Mouse (Mus musculus) C2C12 (cell line): ENCODE results near the gene 1110004F10Rik. TPM values are rescaled to one million over a fixed set of nuclear protein-coding genes. Genes with fewer than 3 reads are reported as not detected.

Source experiments
- H3K27me3 ChIP-seq: one replicate; pipeline ENCODE4 v1.6.1; 2011; ENCODE audit not compliant: control insufficient read depth, insufficient read depth, insufficient read length
- H3K36me3 ChIP-seq: one replicate; pipeline ENCODE4 v1.6.1; 2011; ENCODE audit not compliant: control insufficient read depth, insufficient read depth
- H3K4me3 ChIP-seq: one replicate; pipeline ENCODE4 v1.5.1; 2011; ENCODE audit warnings: mild to moderate bottlenecking, control low read depth; ENCODE audit not compliant: poor library complexity, insufficient read depth, severe bottlenecking
- H3K79me2 ChIP-seq: one replicate; pipeline ENCODE4 v1.6.1; 2011; ENCODE audit not compliant: control insufficient read depth, insufficient read depth
- H3K79me3 ChIP-seq: one replicate; pipeline ENCODE4 v1.6.1; 2011; ENCODE audit warnings: low read depth, control low read depth
- H3ac ChIP-seq: one replicate; pipeline ENCODE3; 2011; ENCODE audit warnings: low read depth; ENCODE audit not compliant: control insufficient read depth, insufficient read length
- CEBPB ChIP-seq: IDR thresholded peaks from one replicate; pipeline ENCODE4 v1.6.1; 2011; ENCODE audit warnings: low read depth, mild to moderate bottlenecking, control low read depth, moderate library complexity
- CTCF ChIP-seq: IDR thresholded peaks from one replicate; pipeline ENCODE4 v1.5.1; 2011; ENCODE audit not compliant: control insufficient read depth, insufficient read depth, insufficient read length
- FOSL1 ChIP-seq: IDR thresholded peaks from one replicate; pipeline ENCODE4 v1.8.0; 2011; ENCODE audit warnings: mild to moderate bottlenecking, low read length; ENCODE audit not compliant: poor library complexity, insufficient read depth, severe bottlenecking
- MAX ChIP-seq: IDR thresholded peaks from one replicate; pipeline ENCODE4 v1.6.1; 2011; ENCODE audit warnings: mild to moderate bottlenecking, control low read depth
- MYOD1 ChIP-seq: IDR thresholded peaks from one replicate; pipeline ENCODE4 v1.6.1; 2011; ENCODE audit warnings: low read depth; ENCODE audit not compliant: control insufficient read depth, insufficient read length
- MYOG ChIP-seq: IDR thresholded peaks from one replicate; pipeline ENCODE4 v1.6.1; 2011; ENCODE audit not compliant: control insufficient read depth, insufficient read length; ENCODE audit errors: extremely low read depth
- USF1 ChIP-seq: IDR thresholded peaks from one replicate; pipeline ENCODE4 v1.6.1; 2011; ENCODE audit warnings: low read depth, mild to moderate bottlenecking, control low read depth, moderate library complexity
- polyA plus RNA-seq: library from polyadenylated mRNA; unstranded; fragments of >200 nt; fragmentation: generic; extraction: Trizol; gene quantifications from one replicate; pipeline ENCODE4 v1.2.1, GENCODE M21; 2012; ENCODE audit warnings: missing spikeins

The 1110004F10Rik gene
- polyA plus RNA-seq, 1 experiment = 97.2 TPM

- Histone ChIP-seq H3K36me3 (peaks cover 1% of the 10 kb centered on the region), H3ac (peak overlapping the region; percentile 71), H3K79me3 (peaks cover 41% of the 10 kb centered on the region), H3K27me3 (no peaks in the 10 kb centered on the region), H3K79me2 (peaks cover 47% of the 10 kb centered on the region), H3K4me3 (peak overlapping the region; percentile 49)
- TF ChIP-seq MAX = peak; percentile 87
- no peak for TF ChIP-seq CEBPB
These were observed 53.7 kb downstream of the 1110004F10Rik start for GRCm38 (mm10) chr7:116092710-116093465.

- Histone ChIP-seq H3K27me3 (no peaks in the 10 kb centered on the region), H3K79me2 (peaks cover 53% of the 10 kb centered on the region), H3K79me3 (peaks cover 44% of the 10 kb centered on the region), H3K36me3 (peaks cover 5% of the 10 kb centered on the region), H3ac (peak overlapping the region; percentile 71), H3K4me3 (peak overlapping the region; percentile 49)
- TF ChIP-seq USF1 (no peak), CEBPB (no peak), MYOD1 (no peak), MYOG (no peak), CTCF (no peak), MAX (no peak), FOSL1 (no peak)
These were observed 54.3 kb downstream of the 1110004F10Rik start for GRCm38 (mm10) chr7:116093466-116093850.

- Histone ChIP-seq H3K79me2 (peaks cover 52% of the 10 kb centered on the region), H3K79me3 (peaks cover 38% of the 10 kb centered on the region), H3ac (no peak overlapping the region), H3K36me3 (peaks cover 34% of the 10 kb centered on the region), H3K27me3 (no peaks in the 10 kb centered on the region), H3K4me3 (no peak overlapping the region)
- TF ChIP-seq CEBPB (no peak), MYOD1 (no peak), MYOG (no peak), USF1 (no peak), CTCF (no peak), MAX (no peak), FOSL1 (no peak)
These were observed 60.8 kb downstream of the 1110004F10Rik start for GRCm38 (mm10) chr7:116099952-116100528.

GRCm38 (mm10) chr7:116103091-116103490 is 63.9 kb downstream of the 1110004F10Rik start:
- Histone ChIP-seq H3ac (no peak overlapping the region), H3K27me3 (no peaks in the 10 kb centered on the region), H3K79me2 (peaks cover 22% of the 10 kb centered on the region), H3K79me3 (peaks cover 11% of the 10 kb centered on the region), H3K4me3 (no peak overlapping the region), H3K36me3 (peaks cover 35% of the 10 kb centered on the region)
- no peak for TF ChIP-seq MYOD1
- TF ChIP-seq CTCF = no peak
- no peak for TF ChIP-seq FOSL1
- no peak for TF ChIP-seq MYOG
- no peak for TF ChIP-seq MAX
- TF ChIP-seq CEBPB = no peak
- TF ChIP-seq USF1 = no peak

GRCm38 (mm10) chr7:116110661-116111060 is 71.5 kb downstream of the 1110004F10Rik start:
- no peaks in the 10 kb centered on the region for H3K27me3 ChIP-seq
- H3K79me3 ChIP-seq = no peaks in the 10 kb centered on the region
- no peaks in the 10 kb centered on the region for H3K36me3 ChIP-seq
- TF ChIP-seq CEBPB (no peak), MYOD1 (no peak), FOSL1 (no peak), USF1 (no peak), MAX (no peak), MYOG (no peak), CTCF (no peak)
- H3ac ChIP-seq = no peak overlapping the region
- H3K4me3 ChIP-seq = no peak overlapping the region
- no peaks in the 10 kb centered on the region for H3K79me2 ChIP-seq
